Mouse (Mus musculus) layer of hippocampus, adult 11-12 months (tissue): ENCODE measurements around the gene Gm3411.
"Not testable (repeated sequence)": the region's sequence is repeated elsewhere in the genome, so short reads cannot be mapped to it uniquely, and the experiment has no call there.

ENCODE experiments used
- DNase-seq: peaks from one replicate; pipeline ENCODE4 v3.0.0; 2022; ENCODE audit warnings: low spot score

The Gm3411 gene

GRCm38 (mm10) chr14:6286931-6287715 is at the start of gene Gm3411:
Gene Gm3411 (minus strand): TSS chr14:6287250.
- peak; percentile 15 for DNase-seq

- not testable (repeated sequence) for DNase-seq
These were observed 17.7 kb upstream of the Gm3411 start, which contains the start of gene Gm21103 for GRCm38 (mm10) chr14:6304743-6305142. Gene Gm21103 (minus strand): TSS chr14:6304843.

GRCm38 (mm10) chr14:6219192-6219591 is 67.9 kb downstream of the Gm3411 start, which contains the start of gene Gm21560:
Gene Gm21560 (minus strand): TSS chr14:6219292.
- DNase-seq = not testable (repeated sequence)
